Mouse (Mus musculus) stomach, embryonic 16.5 days (tissue): ENCODE results near the gene Cdrt4. TPM values are rescaled to one million over a fixed set of nuclear protein-coding genes. Genes with fewer than 3 reads are reported as not detected.

ENCODE experiments used
- ATAC-seq: fragments of 200-750 bp; cut with Nextera tagmentation; 2 replicates; pipeline ENCODE4 v1.8.0; 2017; ENCODE audit warnings: moderate number of reproducible peaks, moderate TSS enrichment; ENCODE audit not compliant: insufficient read depth, low FRiP score
- H3K27ac ChIP-seq: fragments of 300-500 bp; sonication (generic); 2 replicates; pipeline ENCODE4 v1.5.1; 2014; ENCODE audit warnings: low read length
- H3K27me3 ChIP-seq: fragments of 300-500 bp; sonication (generic); 2 replicates; pipeline ENCODE4 v1.6.1; 2014; ENCODE audit warnings: low read length, control low read depth, mixed read lengths; ENCODE audit not compliant: control insufficient read depth, insufficient read depth
- H3K36me3 ChIP-seq: fragments of 300-500 bp; sonication (generic); 2 replicates; pipeline ENCODE4 v1.6.1; 2014; ENCODE audit warnings: low read length; ENCODE audit not compliant: control insufficient read depth, insufficient read depth
- H3K4me1 ChIP-seq: fragments of 300-500 bp; sonication (generic); 2 replicates; pipeline ENCODE4 v1.6.1; 2014; ENCODE audit warnings: low read length, control low read depth, mixed read lengths; ENCODE audit not compliant: control insufficient read depth, insufficient read depth
- H3K4me2 ChIP-seq: fragments of 300-500 bp; sonication (generic); 2 replicates; pipeline ENCODE4 v1.6.1; 2014; ENCODE audit warnings: low read depth, low read length, mixed read lengths
- H3K4me3 ChIP-seq: fragments of 300-500 bp; sonication (generic); replicated peaks from 2 replicates; pipeline ENCODE4 v1.5.1; 2014; ENCODE audit warnings: mild to moderate bottlenecking, low read length
- H3K9ac ChIP-seq: fragments of 300-500 bp; sonication (generic); 2 replicates; pipeline ENCODE4 v1.6.1; 2014; ENCODE audit warnings: low read length
- H3K9me3 ChIP-seq: fragments of 300-500 bp; sonication (generic); replicated peaks from 2 replicates; pipeline ENCODE4 v1.6.1; 2016; ENCODE audit warnings: low read length, control low read depth; ENCODE audit not compliant: control insufficient read depth
- WGBS: fragments of 180-500 bp; shearing (Covaris S2); extraction: QIAGEN DNeasy Blood & Tissue Kit; methylation state at CpG from one replicate; pipeline ENCODE4 v1.1.7; 2014; 5-methylcytosine and 5-hydroxymethylcytosine counted together
- polyA plus RNA-seq: library from polyadenylated mRNA; unstranded; fragments of >200 nt; fragmentation: Nextera tagmentation; extraction: Ambion mirVana; gene quantifications from 2 replicates; pipeline ENCODE4 v1.2.1, GENCODE M21; 2015

Gene Cdrt4
- polyA plus RNA-seq, 1 experiment from 2014 or later: 0.32 TPM

- Histone ChIP-seq H3K27ac (peak overlapping the region; percentile 58), H3K36me3 (no peaks in the 10 kb centered on the region), H3K9me3 (no peaks in the 10 kb centered on the region), H3K4me2 (no peak overlapping the region), H3K4me1 (peaks cover 25% of the 10 kb centered on the region), H3K9ac (no peak overlapping the region), H3K4me3 (no peak overlapping the region), H3K27me3 (no peaks in the 10 kb centered on the region)
- ATAC-seq: peak; percentile 19; the same call in 1 of the 2 replicates
These were observed 69.6 kb downstream of the Cdrt4 start for GRCm38 (mm10) chr11:63020633-63021032.

DNA sequence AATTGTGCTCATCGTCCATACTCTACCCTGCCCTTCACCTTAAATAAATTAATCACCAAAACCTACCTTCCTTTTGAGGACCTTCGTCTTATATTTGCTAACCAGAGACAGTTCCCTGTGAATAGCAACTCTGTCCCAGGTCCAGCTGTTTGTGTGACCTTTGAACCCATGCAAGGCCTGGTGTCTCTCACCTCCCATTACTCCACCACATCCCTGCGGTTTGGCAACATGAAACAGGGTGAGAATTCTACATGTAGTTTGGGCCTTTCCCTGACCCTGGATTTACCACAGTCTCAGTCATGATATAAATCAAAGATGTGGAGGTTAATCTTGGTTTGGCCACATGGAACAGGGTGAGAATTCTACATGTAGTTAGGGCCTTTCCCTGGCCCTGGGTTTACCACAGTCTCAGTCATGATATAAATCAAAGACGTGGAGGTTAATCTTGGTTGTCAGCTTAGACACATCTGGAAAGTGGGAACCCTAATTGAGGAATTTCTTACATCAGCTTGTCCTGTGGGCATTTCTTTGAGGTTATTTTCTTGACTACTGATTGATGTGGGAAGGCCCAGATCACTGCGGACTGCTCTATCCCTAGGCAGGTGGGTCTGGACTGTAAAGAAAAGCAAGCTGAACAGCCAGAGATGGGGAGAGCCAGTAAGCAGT, 70.3 kb downstream of the Cdrt4 start:
- no peak for ATAC-seq
- no peak overlapping the region for H3K27ac ChIP-seq
- WGBS: 50% methylated on average over 5 of the region's 5 CpGs

DNA sequence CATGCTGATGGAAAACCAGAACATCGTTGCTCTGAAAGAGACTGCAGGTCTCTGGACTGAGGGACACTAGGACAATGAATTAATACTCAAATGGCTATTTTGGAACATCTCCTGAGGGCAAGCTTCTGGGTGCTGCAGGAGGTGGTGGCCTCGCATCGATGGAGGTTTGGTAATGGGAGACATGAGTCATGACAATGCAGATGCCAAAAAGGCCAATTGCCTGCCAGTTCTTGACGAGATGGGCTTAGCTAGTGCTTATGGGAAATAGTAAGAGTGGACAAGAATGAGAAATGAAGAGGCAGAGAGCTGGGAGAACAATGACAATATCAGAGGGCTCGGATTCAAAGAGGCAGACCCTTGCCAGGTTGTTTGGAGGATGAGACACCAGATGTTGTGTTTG, 72.5 kb downstream of the Cdrt4 start:
- no peak overlapping the region for H3K4me2 ChIP-seq
- peaks cover 35% of the 10 kb centered on the region for H3K4me1 ChIP-seq
- peak overlapping the region; percentile 88 for H3K27ac ChIP-seq
- no peak for ATAC-seq
- no peak overlapping the region for H3K4me3 ChIP-seq
- no peaks in the 10 kb centered on the region for H3K27me3 ChIP-seq
- no peaks in the 10 kb centered on the region for H3K9me3 ChIP-seq
- WGBS: 55% methylated on average over 5 of the region's 5 CpGs
- H3K36me3 ChIP-seq: no peaks in the 10 kb centered on the region
- H3K9ac ChIP-seq: no peak overlapping the region

More for the DNA sequence above, 70.3 kb downstream of the Cdrt4 start:
- Histone ChIP-seq H3K27me3 (no peaks in the 10 kb centered on the region), H3K4me3 (no peak overlapping the region), H3K9me3 (no peaks in the 10 kb centered on the region), H3K9ac (no peak overlapping the region), H3K4me2 (no peak overlapping the region), H3K4me1 (peaks cover 30% of the 10 kb centered on the region), H3K36me3 (no peaks in the 10 kb centered on the region)

DNA sequence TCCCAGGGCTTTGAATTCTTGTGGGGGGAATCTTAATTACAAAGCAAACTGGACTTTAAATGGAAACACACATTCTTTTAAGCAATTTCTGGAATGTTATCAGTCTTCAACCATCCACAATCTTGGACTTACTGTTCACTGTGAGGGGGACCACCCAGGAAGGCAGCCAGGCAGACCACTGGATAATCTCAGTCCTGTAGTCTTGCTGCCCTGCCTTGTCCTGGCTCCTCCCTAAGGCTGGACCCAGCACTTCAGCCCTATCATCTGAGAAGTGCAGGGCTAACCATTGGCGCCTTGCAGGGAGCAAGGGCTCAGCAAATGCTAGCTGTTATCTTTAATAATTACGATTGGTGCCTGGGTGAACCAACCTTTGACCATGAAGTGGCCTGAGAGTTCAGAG, 73.1 kb downstream of the Cdrt4 start:
- Histone ChIP-seq H3K9me3 (no peaks in the 10 kb centered on the region), H3K4me2 (no peak overlapping the region), H3K27ac (peak overlapping the region; percentile 88), H3K36me3 (no peaks in the 10 kb centered on the region), H3K4me1 (peaks cover 39% of the 10 kb centered on the region), H3K27me3 (no peaks in the 10 kb centered on the region), H3K4me3 (no peak overlapping the region), H3K9ac (no peak overlapping the region)
- ATAC-seq: peak; percentile 34; the same call in 1 of the 2 replicates
- 28% methylated on average over 2 of the region's 2 CpGs for WGBS

GRCm38 (mm10) chr11:63025476-63025875, 74.5 kb downstream of the Cdrt4 start:
- WGBS: 34% methylated on average over 6 of the region's 6 CpGs
- Histone ChIP-seq H3K4me2 (peak overlapping the region; percentile 22; the same call in 1 of the 2 replicates), H3K4me3 (no peak overlapping the region), H3K36me3 (no peaks in the 10 kb centered on the region), H3K9me3 (no peaks in the 10 kb centered on the region), H3K9ac (no peak overlapping the region), H3K27ac (peak overlapping the region; percentile 88), H3K4me1 (peaks cover 39% of the 10 kb centered on the region), H3K27me3 (no peaks in the 10 kb centered on the region)
- ATAC-seq: peak; percentile 83

DNA sequence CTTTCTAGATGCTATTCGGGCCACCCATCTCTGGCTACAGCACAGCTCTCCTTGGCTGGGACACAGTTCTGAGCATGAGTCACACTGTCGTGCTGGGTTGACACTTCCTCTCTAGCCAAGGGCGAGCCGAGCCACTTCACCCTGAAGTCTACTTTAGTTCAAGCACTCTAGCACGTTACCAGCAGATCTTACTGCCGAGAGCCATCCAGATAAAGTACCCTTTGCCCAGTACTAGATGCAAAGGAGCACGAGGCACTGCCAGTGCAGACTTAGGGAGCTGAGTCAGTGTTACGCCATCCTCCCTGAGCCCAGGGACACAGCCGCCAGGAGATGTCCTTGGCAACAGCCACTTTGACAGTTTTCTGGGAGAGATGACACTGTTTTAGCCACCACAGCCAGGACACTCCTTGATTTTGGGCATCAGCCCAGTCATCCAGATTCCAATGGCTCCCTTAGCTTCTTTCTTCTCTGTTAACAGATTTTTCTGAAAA, 75.7 kb downstream of the Cdrt4 start:
- no peaks in the 10 kb centered on the region for H3K36me3 ChIP-seq
- no peak for ATAC-seq
- 73% methylated on average over 9 of the region's 9 CpGs for WGBS
- no peaks in the 10 kb centered on the region for H3K9me3 ChIP-seq
- H3K4me3 ChIP-seq: no peak overlapping the region
- peaks cover 38% of the 10 kb centered on the region for H3K4me1 ChIP-seq
- H3K9ac ChIP-seq: no peak overlapping the region
- no peaks in the 10 kb centered on the region for H3K27me3 ChIP-seq
- no peak overlapping the region for H3K4me2 ChIP-seq
- no peak overlapping the region for H3K27ac ChIP-seq

DNA sequence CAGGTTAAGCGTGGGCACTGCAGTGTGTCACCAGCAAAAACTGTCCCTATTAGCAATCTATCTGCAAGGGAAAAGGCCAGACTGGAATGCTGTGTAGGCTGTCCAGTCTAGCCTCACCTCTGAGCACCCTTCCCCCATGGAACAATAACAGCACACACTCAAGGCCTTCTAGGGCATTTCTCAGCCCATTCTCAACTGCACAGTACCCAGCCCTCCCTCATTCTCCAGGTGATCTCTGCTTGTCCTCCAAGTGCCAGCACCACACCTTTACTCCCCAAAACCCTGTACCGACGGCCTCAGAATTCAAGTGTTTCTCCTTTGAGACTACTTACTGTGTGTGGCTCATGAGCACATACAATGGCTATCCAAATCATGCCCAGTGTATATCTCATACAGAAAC, 77.1 kb downstream of the Cdrt4 start:
- Histone ChIP-seq H3K9me3 (no peaks in the 10 kb centered on the region), H3K36me3 (no peaks in the 10 kb centered on the region), H3K27me3 (no peaks in the 10 kb centered on the region), H3K27ac (no peak overlapping the region), H3K4me1 (peaks cover 38% of the 10 kb centered on the region), H3K4me2 (no peak overlapping the region), H3K9ac (no peak overlapping the region), H3K4me3 (no peak overlapping the region)
- no peak for ATAC-seq
- 83% methylated on average over 3 of the region's 3 CpGs for WGBS

- no peaks in the 10 kb centered on the region for H3K36me3 ChIP-seq
- WGBS: 65% methylated on average over 4 of the region's 4 CpGs
- no peaks in the 10 kb centered on the region for H3K9me3 ChIP-seq
- ATAC-seq: no peak
- no peak overlapping the region for H3K4me2 ChIP-seq
- peaks cover 29% of the 10 kb centered on the region for H3K4me1 ChIP-seq
- H3K27me3 ChIP-seq: no peaks in the 10 kb centered on the region
- no peak overlapping the region for H3K4me3 ChIP-seq
- no peak overlapping the region for H3K9ac ChIP-seq
- no peak overlapping the region for H3K27ac ChIP-seq
These were observed 78.2 kb downstream of the Cdrt4 start for GRCm38 (mm10) chr11:63029148-63029714.

GRCm38 (mm10) chr11:63029721-63030120, 78.7 kb downstream of the Cdrt4 start:
- Histone ChIP-seq H3K9me3 (no peaks in the 10 kb centered on the region), H3K27me3 (no peaks in the 10 kb centered on the region), H3K4me3 (no peak overlapping the region), H3K27ac (no peak overlapping the region), H3K4me1 (peaks cover 25% of the 10 kb centered on the region), H3K9ac (no peak overlapping the region), H3K36me3 (no peaks in the 10 kb centered on the region), H3K4me2 (no peak overlapping the region)
- WGBS: 84% methylated on average over 6 of the region's 6 CpGs
- ATAC-seq: no peak
